Mouse (Mus musculus) forebrain, embryonic 14.5 days (tissue): ENCODE measurements at regions not wholly inside any gene's neighbourhood (a gene's known extent, or its start where the extent isn't known, plus 50 kb on each side); places are given as distances from the start of the nearest gene placed in this dataset.
A peak's percentile ranks its signal among the peaks of the same experiment; 100 is the strongest.

Experiments used
- ATAC-seq: fragments of 200-750 bp; cut with Nextera tagmentation; 2 replicates; pipeline ENCODE4 v1.8.0; 2017; ENCODE audit warnings: mild to moderate bottlenecking, moderate library complexity
- DNase-seq: peaks from one replicate; pipeline ENCODE4 v3.0.0-alpha.2; 2015; ENCODE audit warnings: low spot score
- H3K27ac ChIP-seq: fragments of 300-500 bp; sonication (generic); 2 replicates; pipeline ENCODE4 v1.5.1; 2014; ENCODE audit warnings: low read depth, mild to moderate bottlenecking, control low read depth, low read length, moderate library complexity
- H3K27me3 ChIP-seq: fragments of 300-500 bp; sonication (generic); replicated peaks from 2 replicates; pipeline ENCODE4 v1.6.1; 2014; ENCODE audit warnings: low read length, control low read depth, mixed read lengths; ENCODE audit not compliant: control insufficient read depth, insufficient read depth
- H3K36me3 ChIP-seq: fragments of 300-500 bp; sonication (generic); 2 replicates; pipeline ENCODE4 v1.6.1; 2014; ENCODE audit warnings: low read length, control low read depth; ENCODE audit not compliant: control insufficient read depth, insufficient read depth
- H3K4me1 ChIP-seq: fragments of 300-500 bp; sonication (generic); 2 replicates; pipeline ENCODE4 v1.6.1; 2014; ENCODE audit warnings: antibody characterized with exemption, low read length, control low read depth; ENCODE audit not compliant: control insufficient read depth, insufficient read depth
- H3K4me2 ChIP-seq: fragments of 300-500 bp; sonication (generic); 2 replicates; pipeline ENCODE4 v1.6.1; 2014; ENCODE audit warnings: mild to moderate bottlenecking, control low read depth, low read length
- H3K4me3 ChIP-seq: fragments of 300-500 bp; sonication (generic); 2 replicates; pipeline ENCODE4 v1.5.1; 2014; ENCODE audit warnings: low read depth, low read length, control low read depth
- H3K9ac ChIP-seq: fragments of 300-500 bp; sonication (generic); 2 replicates; pipeline ENCODE4 v1.6.1; 2014; ENCODE audit warnings: mild to moderate bottlenecking, low read length, control low read depth, moderate library complexity
- H3K9me3 ChIP-seq: fragments of 300-500 bp; sonication (generic); replicated peaks from 2 replicates; pipeline ENCODE4 v1.6.1; 2016; ENCODE audit warnings: low read length, control low read depth, mixed read lengths; ENCODE audit not compliant: control insufficient read depth
- WGBS: fragments of 180-500 bp; shearing (Covaris S2); extraction: QIAGEN DNeasy Blood & Tissue Kit; methylation state at CpG from one replicate; pipeline ENCODE4 v1.1.7; 2014; 5-methylcytosine and 5-hydroxymethylcytosine counted together

GRCm38 (mm10) chr5:85485157-85485556 lies 580.2 kb downstream of the Cenpc1 start:
- Histone ChIP-seq H3K27me3 (no peaks in the 10 kb centered on the region), H3K27ac (no peak overlapping the region), H3K4me1 (no peaks in the 10 kb centered on the region), H3K4me2 (no peak overlapping the region), H3K36me3 (no peaks in the 10 kb centered on the region), H3K4me3 (no peak overlapping the region), H3K9me3 (no peaks in the 10 kb centered on the region), H3K9ac (no peak overlapping the region)
- peak; percentile 11 for DNase-seq
- ATAC-seq = no peak

DNA sequence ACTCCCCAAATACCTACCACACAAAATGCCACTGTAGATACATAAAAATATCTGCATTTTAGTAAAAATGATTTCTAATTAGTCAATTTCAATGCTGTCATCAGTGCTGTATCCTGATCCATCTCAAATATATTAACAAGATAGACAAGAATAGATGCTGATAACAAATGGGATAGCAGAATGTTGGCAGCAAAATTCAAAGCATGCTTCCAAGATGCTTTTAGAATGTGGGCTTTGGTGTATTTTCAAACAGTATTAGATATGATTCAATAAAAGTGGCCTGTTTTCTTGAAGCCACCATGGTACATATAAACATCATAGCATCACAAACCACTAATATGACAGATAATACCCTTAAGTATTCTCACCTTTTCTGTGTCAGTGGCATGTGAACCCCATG lies 597.6 kb downstream of the Cenpc1 start:
- Histone ChIP-seq H3K4me2 (no peak overlapping the region), H3K9ac (no peak overlapping the region), H3K4me3 (no peak overlapping the region), H3K4me1 (no peaks in the 10 kb centered on the region), H3K27ac (no peak overlapping the region), H3K27me3 (no peaks in the 10 kb centered on the region), H3K9me3 (no peaks in the 10 kb centered on the region), H3K36me3 (no peaks in the 10 kb centered on the region)
- no peak for ATAC-seq
- DNase-seq = peak; percentile 19

DNA sequence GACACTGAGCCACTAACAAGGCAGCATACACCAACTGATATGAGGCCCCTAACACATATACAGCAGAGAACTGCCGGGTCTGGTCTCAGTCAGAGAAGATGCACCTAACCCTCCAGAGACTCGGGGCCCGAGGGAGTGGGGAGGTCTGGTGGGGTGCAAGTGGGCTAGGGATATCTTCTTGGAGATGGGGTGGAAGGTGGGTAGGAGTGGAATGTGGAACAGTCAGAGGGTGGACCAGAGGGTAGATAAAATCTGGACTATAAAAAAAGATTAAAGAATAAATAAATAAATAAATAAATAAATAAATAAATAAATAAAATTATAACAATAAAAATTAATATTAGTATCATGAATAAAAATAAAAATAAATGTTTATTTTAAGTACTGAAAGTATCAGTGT lies 598.2 kb downstream of the Cenpc1 start:
- Histone ChIP-seq H3K27me3 (no peaks in the 10 kb centered on the region), H3K9me3 (no peaks in the 10 kb centered on the region), H3K4me2 (no peak overlapping the region), H3K9ac (no peak overlapping the region), H3K36me3 (no peaks in the 10 kb centered on the region), H3K27ac (no peak overlapping the region), H3K4me1 (no peaks in the 10 kb centered on the region), H3K4me3 (no peak overlapping the region)
- no peak for ATAC-seq
- no peak for DNase-seq
- WGBS = 97% methylated on average over 3 of the region's 3 CpGs
